Mouse (Mus musculus): ENCODE data around the gene Ksr2. TPM values are rescaled to one million over a fixed set of nuclear protein-coding genes. Genes with fewer than 3 reads are reported as not detected.

The Ksr2 gene
- total and polyA plus RNA-seq, 3 experiments: not detected

GRCm38 (mm10) chr5:117539221-117539620, 125.4 kb downstream of the Ksr2 start:
- no peaks in the 10 kb centered on the region for H3K9me3 ChIP-seq (replicated peaks; ENCODE audit: insufficient read depth, low read length)
- no peak for TF ChIP-seq JUND (IDR thresholded peaks at IDR 0.05; ENCODE audit: low read depth, low read length)
- TF ChIP-seq HCFC1 (IDR thresholded peaks at IDR 0.05; ENCODE audit: low read depth, low read length): no peak
- TF ChIP-seq TAL1 (IDR thresholded peaks at IDR 0.05; ENCODE audit: low read length): no peak
- no peak for TF ChIP-seq SMC3 (IDR thresholded peaks at IDR 0.05; ENCODE audit: low read depth, low read length)
- TF ChIP-seq ETS1 (IDR thresholded peaks at IDR 0.05; ENCODE audit: low read depth, low read length): no peak
- no peak for TF ChIP-seq USF1 (IDR thresholded peaks at IDR 0.05; ENCODE audit: low read depth, low read length)
- TF ChIP-seq CHD2 (IDR thresholded peaks at IDR 0.05; ENCODE audit: low read length): no peak
- TF ChIP-seq BHLHE40 (IDR thresholded peaks at IDR 0.05; ENCODE audit: borderline replicate concordance, low read depth, low read length): no peak
- no peak for TF ChIP-seq ZKSCAN1 (IDR thresholded peaks at IDR 0.05; ENCODE audit: low read depth, low read length)
- no peaks in the 10 kb centered on the region for H3K79me2 ChIP-seq (ENCODE audit: control insufficient read depth, insufficient read depth, low read length, poor library complexity)

GRCm38 (mm10) chr5:117541654-117542053, 127.9 kb downstream of the Ksr2 start:
- Histone ChIP-seq H3K79me2 (ENCODE audit: control insufficient read depth, insufficient read depth, low read length, poor library complexity) (no peaks in the 10 kb centered on the region), H3K27ac (ENCODE audit: control insufficient read depth, low read depth, low read length) (no peak overlapping the region), H3K27me3 (ENCODE audit: control insufficient read depth in 1 of 2, insufficient read depth in 2 of 2, low read length in 2 of 2) (no peaks in the 10 kb centered on the region), H3K36me3 (ENCODE audit: control insufficient read depth in 1 of 2, insufficient read depth in 2 of 2, low read length in 2 of 2) (no peaks in the 10 kb centered on the region), H3K4me1 (ENCODE audit: control insufficient read depth in 1 of 2, insufficient read depth in 2 of 2, low read length in 2 of 2) (no peaks in the 10 kb centered on the region), H3K9me3 (replicated peaks; ENCODE audit: insufficient read depth, low read length) (no peaks in the 10 kb centered on the region), H3K4me3 (ENCODE audit: control insufficient read depth in 1 of 2, insufficient read depth in 1 of 2, low read depth in 2 of 2, low read length in 2 of 2) (no peak overlapping the region), H3K9ac (ENCODE audit: control insufficient read depth, low read depth, low read length, poor library complexity, severe bottlenecking) (no peak overlapping the region)
- no peak for DNase-seq (ENCODE audit: low read depth, low spot score)
- TF ChIP-seq CHD1 (IDR thresholded peaks at IDR 0.05; ENCODE audit: low read depth, low read length) (no peak), CHD2 (IDR thresholded peaks at IDR 0.05; ENCODE audit: low read length) (no peak), NELFE (IDR thresholded peaks at IDR 0.05; ENCODE audit: low read depth, low read length) (no peak), SMC3 (IDR thresholded peaks at IDR 0.05; ENCODE audit: low read depth, low read length) (no peak), UBTF (IDR thresholded peaks at IDR 0.05; ENCODE audit: borderline replicate concordance, insufficient read depth, low read depth, low read length) (no peak), MEF2A (IDR thresholded peaks at IDR 0.05; ENCODE audit: extremely low read depth, insufficient replicate concordance, low read depth, low read length, poor library complexity, severe bottlenecking) (no peak), POLR2AphosphoS5 (IDR thresholded peaks at IDR 0.05; ENCODE audit: borderline replicate concordance, low read depth, low read length) (no peak), KAT2A (conservative IDR thresholded peaks at IDR 0.05; ENCODE audit: low read depth, low read length) (no peak), ZKSCAN1 (IDR thresholded peaks at IDR 0.05; ENCODE audit: low read depth, low read length) (no peak), MAX (IDR thresholded peaks at IDR 0.05; ENCODE audit: low read length) (no peak), USF2 (IDR thresholded peaks at IDR 0.05; ENCODE audit: borderline replicate concordance in 1 of 2, insufficient read depth in 1 of 2, low read depth in 1 of 2, low read length in 2 of 2) (no peak)

More at GRCm38 (mm10) chr5:117539221-117539620, 125.4 kb downstream of the Ksr2 start:
- Histone ChIP-seq H3K4me1 (ENCODE audit: control insufficient read depth in 1 of 2, insufficient read depth in 2 of 2, low read length in 2 of 2) (no peaks in the 10 kb centered on the region), H3K9ac (ENCODE audit: control insufficient read depth, low read depth, low read length, poor library complexity, severe bottlenecking) (no peak overlapping the region), H3K4me3 (ENCODE audit: control insufficient read depth in 1 of 2, insufficient read depth in 1 of 2, low read depth in 2 of 2, low read length in 2 of 2) (no peak overlapping the region), H3K27me3 (ENCODE audit: control insufficient read depth in 1 of 2, insufficient read depth in 2 of 2, low read length in 2 of 2) (no peaks in the 10 kb centered on the region), H3K27ac (ENCODE audit: control insufficient read depth, low read depth, low read length) (no peak overlapping the region), H3K36me3 (ENCODE audit: control insufficient read depth in 1 of 2, insufficient read depth in 2 of 2, low read length in 2 of 2) (no peaks in the 10 kb centered on the region)
- DNase-seq (ENCODE audit: low read depth, low spot score): no peak
